8 mouse cellular contexts compared by ENCODE assay signal in genomic region chrX:139562925-139563461, GRCm38 (mm10). TPM values are rescaled to one million over a fixed set of nuclear protein-coding genes. Genes with fewer than 3 reads are reported as not detected.
DNase-seq lines count a peak whose midpoint lies in the region; ATAC-seq and TF ChIP-seq lines count a peak whose summit lies in the region.

TSS of gene Rnf128 (plus strand) at chrX:139563316.

- DNase-seq in G1E (ENCODE audit: low spot score) = no peak
- peak; percentile 75 for DNase-seq in adipocyte (ENCODE audit: low spot score)
- DNase-seq in layer of hippocampus, postnatal 10 days (ENCODE audit: low spot score in 2 of 2) = no peak
- no peak for DNase-seq in ovary, adult 18-20 months (ENCODE audit: low spot score)
- no peak for DNase-seq in testis, postnatal 14 days (ENCODE audit: low spot score)
- no peak for DNase-seq in thymus, postnatal 25 days

- H3K4me1 ChIP-seq in G1E (ENCODE audit: insufficient read depth, low read depth, low read length) = peaks cover 9% of the 10 kb centered on the region
- no peaks in the 10 kb centered on the region for H3K4me1 ChIP-seq in heart, embryonic 15.5 days (replicated peaks)
- H3K4me1 ChIP-seq in forebrain, embryonic 16.5 days (replicated peaks; ENCODE audit: control insufficient read depth, insufficient read depth, low read length) = no peaks in the 10 kb centered on the region

- no peak for TF ChIP-seq CTCF in G1E (IDR thresholded peaks at IDR 0.05; ENCODE audit: low read depth, low read length)

- 57% methylated on average over 8 of the region's 8 CpGs for WGBS in heart, embryonic 15.5 days
- WGBS in forebrain, embryonic 16.5 days = 82% methylated on average over 8 of the region's 8 CpGs

- no peaks in the 10 kb centered on the region for H3K9me3 ChIP-seq in G1E (replicated peaks)
- no peaks in the 10 kb centered on the region for H3K9me3 ChIP-seq in heart, embryonic 15.5 days (replicated peaks)
- H3K9me3 ChIP-seq in forebrain, embryonic 16.5 days (ENCODE audit: control insufficient read depth, low read length) = no peaks in the 10 kb centered on the region

- no peak within 1 kb of the TSS for H3K27ac ChIP-seq in heart, embryonic 15.5 days
- no peak within 1 kb of the TSS for H3K27ac ChIP-seq in forebrain, embryonic 16.5 days (ENCODE audit: low read length)

- H3K27me3 ChIP-seq in G1E (ENCODE audit: insufficient read depth, low read length) = no peaks in the 10 kb centered on the region
- H3K27me3 ChIP-seq in heart, embryonic 15.5 days = no peaks in the 10 kb centered on the region
- H3K27me3 ChIP-seq in forebrain, embryonic 16.5 days (replicated peaks; ENCODE audit: control insufficient read depth, insufficient read depth, low read length) = no peaks in the 10 kb centered on the region

- peak within 1 kb of the TSS; percentile 58 for H3K4me3 ChIP-seq in G1E (ENCODE audit: low read depth, low read length)
- no peak within 1 kb of the TSS for H3K4me3 ChIP-seq in heart, embryonic 15.5 days
- H3K4me3 ChIP-seq in forebrain, embryonic 16.5 days (replicated peaks; ENCODE audit: low read length) = no peak within 1 kb of the TSS

- no peaks in the 10 kb centered on the region for H3K36me3 ChIP-seq in G1E (replicated peaks)
- no peaks in the 10 kb centered on the region for H3K36me3 ChIP-seq in heart, embryonic 15.5 days
- no peaks in the 10 kb centered on the region for H3K36me3 ChIP-seq in forebrain, embryonic 16.5 days (ENCODE audit: control insufficient read depth, insufficient read depth)

- H3K9ac ChIP-seq in heart, embryonic 15.5 days = no peak within 1 kb of the TSS
- H3K9ac ChIP-seq in forebrain, embryonic 16.5 days (replicated peaks; ENCODE audit: low read depth, low read length) = no peak within 1 kb of the TSS

- no peak within 1 kb of the TSS for H3K4me2 ChIP-seq in heart, embryonic 15.5 days
- no peak within 1 kb of the TSS for H3K4me2 ChIP-seq in forebrain, embryonic 16.5 days (ENCODE audit: low read length)

- no peak for ATAC-seq in G1E (ENCODE audit: extremely low read depth, insufficient number of reproducible peaks, low FRiP score, poor library complexity, severe bottlenecking)
- no peak for ATAC-seq in heart, embryonic 15.5 days (replicated peaks; ENCODE audit: insufficient number of reproducible peaks, insufficient read depth, low FRiP score, low read depth)
- ATAC-seq in forebrain, embryonic 16.5 days = no peak

RNA-seq across cellular contexts. Expression of gene Rnf128, which starts in this region (rescaled TPM):
- total RNA-seq in G1E (2014; fragmentation: Nextera tagmentation) = 80.2 and 86.1 TPM in 2 replicates
- 119 and 125 TPM in 2 replicates for total RNA-seq in G1E (2017)
- polyA plus RNA-seq in G1E (2012) = 19.2 and 20.6 TPM in 2 replicates
- 28.8 and 36.0 TPM in 2 replicates for polyA plus RNA-seq in heart, embryonic 15.5 days (2015; fragmentation: Nextera tagmentation; extraction: Ambion mirVana)
- 10 to 100 TPM; 13.3 to 13.7 TPM for total RNA-seq in layer of hippocampus, postnatal 10 days (2021)
- 4.1 TPM in 2 replicates for polyA plus RNA-seq in forebrain, embryonic 16.5 days (2015; fragmentation: Nextera tagmentation; extraction: Ambion mirVana)

Comparison
In these comparisons a context has a peak if more than half of its experiments do, and no peak if none do; other contexts are left out.
1. RNA of gene Rnf128 (total RNA-seq): 80.2 to 125 TPM in G1E; 13.3 to 13.7 TPM in layer of hippocampus, postnatal 10 days; every median in the first group is over 4 times any median in the second.